Mouse (Mus musculus) thymus, postnatal 0 days (tissue): Measurements from ENCODE around the gene Kctd4. TPM values are rescaled to one million over a fixed set of nuclear protein-coding genes. Genes with fewer than 3 reads are reported as not detected.
"Not testable (repeated sequence)": the region's sequence is repeated elsewhere in the genome, so short reads cannot be mapped to it uniquely, and the experiment has no call there.

ENCODE experiments used
- DNase-seq: peaks from one replicate; pipeline ENCODE4 v3.0.0-alpha.2; 2015; ENCODE audit warnings: low spot score
- polyA plus RNA-seq: library from polyadenylated mRNA; unstranded; fragments of >200 nt; fragmentation: Nextera tagmentation; extraction: Ambion mirVana; gene quantifications from 2 replicates; pipeline ENCODE4 v1.2.1, GENCODE M21; 2015

Gene Kctd4
- polyA plus RNA-seq, result 1.9 TPM in 2 replicates

DNA sequence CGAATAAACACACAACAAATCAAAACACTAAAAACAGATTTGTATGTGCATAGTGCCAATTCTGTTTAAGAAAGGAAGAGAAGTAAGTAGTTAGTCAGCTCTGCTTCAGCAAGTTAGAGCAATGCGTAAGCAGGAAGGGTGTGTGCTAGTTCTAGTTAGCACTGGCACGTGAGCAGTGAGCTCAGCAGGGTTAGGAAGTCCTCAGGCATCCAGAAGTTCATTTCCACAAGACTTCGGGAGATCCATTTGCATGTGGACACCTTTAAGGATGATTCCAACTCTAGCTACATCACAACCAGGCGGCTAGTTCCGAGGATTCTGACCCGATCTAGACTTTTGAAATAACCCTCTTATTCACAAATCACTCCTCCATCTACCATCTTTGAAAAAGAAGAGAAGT is at the start of gene Kctd4:
Gene Kctd4 (plus strand): TSS at position 244 of the 400 bp plus-strand sequence.
- no peak for DNase-seq

DNA sequence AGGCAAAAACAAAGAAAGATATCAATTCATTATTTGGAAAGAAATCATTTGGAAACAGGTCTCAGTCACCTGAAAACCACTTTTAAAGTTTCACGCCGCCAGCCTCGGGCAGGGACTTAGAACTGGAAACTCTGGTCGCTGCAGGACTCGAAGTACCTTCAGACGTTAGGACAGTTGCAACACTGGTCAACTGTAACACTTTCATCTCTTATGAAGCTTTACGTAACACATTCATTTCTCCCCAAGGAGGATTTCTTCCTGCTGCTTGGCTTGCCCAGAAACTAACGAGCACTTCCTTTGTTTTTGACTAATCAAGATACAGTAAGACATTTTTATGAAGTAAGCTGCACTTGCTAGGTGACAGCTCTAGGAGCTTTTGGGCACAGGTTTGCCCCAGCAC is 47.9 kb upstream of the Kctd4 start:
- no peak for DNase-seq

DNA sequence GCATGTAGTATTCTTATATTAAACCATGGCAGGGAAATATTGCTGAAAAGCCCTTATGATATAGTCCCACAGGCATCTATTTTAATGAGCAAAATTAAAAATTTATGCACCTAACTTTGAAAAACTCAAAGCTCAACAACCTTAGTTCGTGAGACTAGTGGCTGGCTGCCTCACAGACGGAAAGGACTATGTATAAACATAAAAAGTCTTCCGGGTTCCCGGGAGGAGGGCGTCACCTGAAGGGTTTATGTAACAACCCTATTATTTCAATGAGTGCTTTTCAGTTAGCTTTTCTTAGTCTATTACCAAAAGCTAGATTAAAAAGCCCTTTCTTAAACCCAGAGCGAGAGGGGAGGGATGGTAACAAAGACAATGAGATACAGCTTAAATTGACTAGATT is 42.8 kb upstream of the Kctd4 start:
- DNase-seq, result no peak

DNA sequence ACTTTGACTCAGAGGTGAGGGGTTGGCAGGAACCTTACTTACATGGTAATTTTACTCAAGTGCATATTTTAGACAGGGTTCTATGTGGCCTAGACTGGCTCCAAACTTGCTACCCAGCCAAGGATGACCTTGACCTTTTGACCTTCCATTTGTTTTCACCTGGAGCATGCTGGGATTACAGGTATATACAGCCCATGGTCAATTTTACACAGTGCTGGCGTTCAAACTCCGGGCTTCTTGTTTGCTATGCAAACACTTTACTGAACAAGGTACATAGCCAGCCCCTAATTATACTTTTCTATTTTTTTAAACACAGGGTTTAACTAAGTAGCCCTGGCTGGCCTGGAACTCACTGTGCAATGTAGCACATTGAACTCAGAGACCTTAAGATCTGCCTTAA is 42.1 kb upstream of the Kctd4 start:
- no peak for DNase-seq

DNA sequence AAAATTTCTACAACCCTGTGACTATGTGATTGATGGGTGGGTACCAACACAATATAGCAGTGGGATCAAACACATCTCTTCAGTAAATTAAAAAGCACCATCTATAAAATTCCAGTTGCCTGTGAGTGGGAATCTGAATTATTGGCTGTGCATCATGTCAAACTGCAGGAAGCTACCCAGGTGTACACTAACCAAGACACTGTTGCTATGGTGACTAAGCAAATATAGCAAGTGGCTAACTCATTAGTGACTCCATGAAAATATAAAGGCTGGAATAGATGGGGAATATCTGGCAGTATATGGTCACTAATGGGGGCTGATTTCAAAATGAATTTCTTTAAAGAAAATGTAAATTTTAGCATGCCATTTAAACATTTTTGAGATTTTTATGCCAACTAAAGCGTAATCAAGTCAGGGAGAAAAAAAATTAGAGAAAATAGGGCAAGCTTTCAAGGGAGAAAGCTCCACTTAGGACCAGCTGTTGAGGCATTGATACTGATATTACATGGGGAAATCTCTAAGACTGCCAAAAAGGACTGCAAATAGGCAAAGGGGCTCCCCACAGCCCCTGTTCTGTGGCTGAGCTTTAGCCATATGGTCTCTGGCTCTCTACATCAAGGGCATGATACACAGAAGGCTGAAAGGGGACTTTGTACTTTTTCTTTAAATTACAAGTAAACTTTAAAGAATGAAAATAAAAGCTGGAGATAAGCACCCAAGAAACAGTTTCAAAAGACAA is 31.3 kb upstream of the Kctd4 start:
- no peak for DNase-seq

DNA sequence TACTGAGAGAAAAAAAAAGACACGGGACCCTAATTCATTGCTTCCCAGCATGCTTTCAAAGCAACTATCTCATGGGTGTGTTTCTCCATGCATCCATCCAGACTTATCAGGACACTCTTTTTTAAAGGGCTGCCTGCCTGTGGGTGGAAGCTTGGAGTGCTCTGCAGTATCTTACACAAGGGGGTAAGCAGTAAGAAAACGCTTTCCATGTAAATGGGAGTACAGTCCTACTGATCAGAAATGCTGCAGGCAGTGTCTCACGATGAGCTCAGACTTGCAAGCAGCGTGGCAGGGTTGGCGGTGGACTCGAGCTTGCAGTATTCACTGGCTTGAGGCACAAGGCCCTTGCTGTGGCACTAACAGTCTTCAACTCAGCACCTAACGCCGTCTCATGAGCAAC is 25.1 kb upstream of the Kctd4 start:
- DNase-seq, result not testable (repeated sequence)

DNA sequence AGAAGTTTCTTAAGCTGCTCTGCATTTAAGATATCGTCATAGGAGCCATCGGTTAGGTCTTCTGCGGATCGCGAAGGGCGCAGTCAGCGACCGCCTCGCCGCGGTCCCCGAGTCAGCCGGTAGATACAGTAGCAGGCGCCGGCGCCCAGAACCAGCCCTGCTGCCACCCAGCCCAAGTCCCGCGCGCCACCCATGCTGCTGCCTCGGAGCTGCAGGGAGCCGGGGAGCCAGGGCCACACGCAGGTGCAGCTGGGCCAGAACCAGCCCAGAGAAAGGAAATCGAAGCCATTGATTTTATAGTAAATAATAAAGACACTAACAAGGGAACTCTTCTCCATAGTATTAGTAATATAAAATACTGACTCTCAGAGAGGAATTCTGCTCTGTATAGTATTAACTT is 23.5 kb upstream of the Kctd4 start:
- no peak for DNase-seq

DNA sequence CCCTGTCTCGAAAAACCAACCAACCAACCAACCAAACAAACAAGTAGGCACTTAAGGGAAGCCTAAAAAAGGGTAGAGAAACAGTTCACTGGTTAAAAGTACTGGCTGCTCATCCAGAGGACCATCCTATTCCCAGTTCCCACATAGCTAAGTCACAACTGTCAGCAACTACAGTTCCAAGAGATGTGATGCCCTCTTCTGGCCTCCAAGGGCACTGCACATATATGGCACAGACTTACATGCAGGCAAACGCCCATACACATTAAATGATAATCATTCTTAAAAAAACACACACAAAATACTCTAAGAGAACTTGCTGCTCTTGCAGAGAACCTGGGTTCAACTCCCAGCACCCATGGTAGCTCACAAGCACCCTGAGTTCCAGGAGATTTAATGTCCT is 20.4 kb upstream of the Kctd4 start:
- peak; percentile 8 for DNase-seq

DNA sequence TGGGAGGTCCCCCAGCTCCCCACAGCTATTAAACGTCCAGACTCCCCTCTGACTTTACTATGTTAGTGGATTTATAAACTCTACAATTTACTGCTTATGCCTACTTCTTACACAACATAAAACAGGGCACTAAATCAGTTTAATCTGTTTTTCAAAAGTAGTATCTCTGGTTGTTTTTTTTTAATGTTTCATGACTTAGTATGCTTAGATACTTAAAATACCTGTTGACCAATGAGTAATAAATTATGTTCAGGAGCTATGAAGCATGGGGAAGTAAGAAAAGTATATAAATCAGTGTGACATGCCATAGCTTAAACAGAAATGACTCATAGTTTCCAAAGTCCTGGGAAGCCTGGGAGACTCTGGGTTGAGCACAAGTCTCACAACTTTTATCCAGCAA is 17.1 kb upstream of the Kctd4 start:
- no peak for DNase-seq

DNA sequence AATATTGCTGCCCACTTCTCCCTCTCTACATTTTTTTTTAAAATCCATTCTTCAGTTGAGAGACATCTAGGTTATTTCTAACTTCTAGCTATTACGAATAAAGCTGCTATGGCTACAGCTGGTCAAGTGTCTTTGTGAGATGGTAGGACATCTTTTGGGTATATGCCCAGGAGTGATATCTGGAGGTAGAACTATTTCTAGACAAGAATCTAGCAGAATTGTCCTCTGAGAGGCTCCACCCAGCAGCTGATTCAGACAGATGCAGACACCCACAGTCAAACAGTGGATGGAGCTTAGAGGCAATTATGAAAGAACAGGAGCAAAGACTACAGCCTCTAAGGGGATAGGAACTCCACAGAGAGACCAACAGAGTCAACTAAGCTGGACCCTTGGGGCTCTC is 13.3 kb upstream of the Kctd4 start:
- no peak for DNase-seq

DNA sequence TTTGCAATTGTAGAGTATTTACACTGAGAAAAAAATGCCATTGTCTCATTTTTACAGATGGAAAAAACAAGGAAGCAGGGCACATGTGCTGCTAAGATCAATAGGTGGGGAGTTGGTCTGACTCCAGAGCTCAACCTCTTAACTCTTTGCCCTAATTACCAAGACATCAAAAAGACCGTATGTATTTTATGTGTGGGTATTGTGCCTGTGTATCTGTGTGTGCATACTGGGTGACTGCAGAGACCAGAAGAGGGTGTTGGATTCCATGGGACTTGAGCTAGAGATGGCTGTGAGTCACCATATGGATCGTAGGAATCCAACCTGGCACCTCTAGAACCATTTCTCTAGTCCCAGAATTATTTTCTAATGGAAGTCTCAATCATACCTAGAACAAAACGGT is 12.4 kb upstream of the Kctd4 start:
- DNase-seq, result no peak

DNA sequence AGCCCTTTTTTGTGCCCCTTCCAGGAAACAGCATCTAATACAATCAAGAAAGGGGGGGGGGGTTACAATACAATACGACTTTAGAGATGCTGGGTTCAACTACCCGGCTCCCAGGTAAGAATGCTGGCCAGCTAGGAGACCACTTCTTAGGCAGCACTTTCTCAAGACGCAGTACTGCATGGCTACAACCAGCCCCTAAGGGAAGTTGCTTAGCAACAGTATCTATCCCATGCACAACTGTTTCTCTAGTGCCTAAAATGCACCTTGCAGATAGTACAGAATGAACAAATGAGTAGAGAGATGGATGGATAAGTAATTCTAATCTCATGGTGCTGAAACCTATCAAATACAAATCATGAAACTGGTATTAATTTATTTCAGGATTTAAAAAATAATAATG is 7.1 kb upstream of the Kctd4 start:
- DNase-seq, result no peak

DNA sequence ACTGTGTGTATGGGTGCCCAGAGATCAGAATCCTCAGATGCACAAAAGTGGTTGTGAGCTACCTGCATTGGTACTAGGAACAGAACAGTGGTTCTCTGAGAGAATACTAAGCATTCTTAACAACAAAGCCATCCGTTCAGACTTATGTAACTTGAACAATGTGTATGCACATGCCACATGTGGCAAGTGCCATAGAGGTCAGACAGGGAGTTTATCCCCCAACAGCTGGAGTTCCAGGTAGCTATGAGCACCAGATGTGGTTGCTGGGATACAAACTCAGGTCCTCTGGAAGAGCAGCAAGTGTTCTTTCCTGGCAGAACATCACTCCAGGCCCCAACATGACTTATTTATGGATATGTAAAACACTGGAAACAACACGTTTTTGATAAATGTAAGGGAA is 1.8 kb upstream of the Kctd4 start:
- DNase-seq, result no peak

DNA sequence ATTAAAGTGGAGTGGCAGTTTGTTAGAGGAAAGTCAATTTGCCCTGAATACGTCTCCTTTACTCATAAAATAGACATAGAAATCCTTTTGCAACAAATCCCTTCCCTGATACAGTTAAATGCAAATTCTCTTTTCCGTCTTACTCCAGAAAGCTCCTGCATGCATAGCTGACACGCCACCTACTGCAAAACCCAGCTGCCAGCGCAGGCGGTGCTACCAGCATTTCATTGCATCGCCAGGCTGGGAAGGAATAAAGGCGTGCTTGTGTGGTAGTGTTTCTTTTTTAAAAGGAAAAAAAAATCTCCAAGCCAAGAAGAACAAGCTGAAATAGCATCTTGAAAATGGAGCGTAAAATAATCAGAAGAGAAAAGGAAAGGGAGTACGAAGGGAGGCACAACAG is 7.4 kb downstream of the Kctd4 start:
- DNase-seq, result no peak

DNA sequence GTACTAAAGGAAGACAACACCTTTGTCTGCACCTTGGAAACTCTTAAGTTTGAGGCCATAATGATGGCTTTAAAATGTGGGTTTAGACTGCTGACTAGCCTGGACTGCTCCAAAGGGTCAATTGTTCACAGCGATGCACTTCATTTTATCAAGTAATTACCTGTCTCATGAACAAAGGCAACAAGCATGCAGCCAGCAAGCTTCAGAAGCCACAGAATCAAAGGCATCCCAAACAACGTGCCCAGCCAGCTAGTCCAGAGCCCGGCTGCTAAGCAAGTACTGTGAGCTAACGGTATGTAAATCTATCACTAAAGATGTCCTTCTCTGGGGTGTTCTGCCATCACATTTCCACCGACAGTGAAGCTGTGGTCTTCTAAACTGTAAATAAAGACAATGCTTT is 8.4 kb downstream of the Kctd4 start:
- no peak for DNase-seq

DNA sequence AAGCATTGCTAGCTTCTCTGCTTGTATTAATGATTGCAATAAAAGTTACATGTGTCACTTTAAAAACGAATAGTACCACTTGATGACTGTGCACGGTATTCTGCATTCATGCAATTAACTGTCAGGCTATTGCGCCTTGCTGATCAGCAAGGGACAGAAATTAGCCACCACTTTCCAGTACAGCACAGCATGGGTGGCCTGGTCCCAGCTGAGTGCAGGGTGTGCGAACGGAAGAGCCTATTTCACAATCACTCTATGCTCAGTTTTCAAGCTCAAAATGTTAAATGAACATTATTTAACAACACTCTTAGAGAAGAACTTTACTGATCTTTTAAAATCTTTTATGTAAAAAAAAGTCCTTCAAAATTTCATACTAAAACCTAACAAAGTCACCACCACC is 9.2 kb downstream of the Kctd4 start:
- no peak for DNase-seq

DNA sequence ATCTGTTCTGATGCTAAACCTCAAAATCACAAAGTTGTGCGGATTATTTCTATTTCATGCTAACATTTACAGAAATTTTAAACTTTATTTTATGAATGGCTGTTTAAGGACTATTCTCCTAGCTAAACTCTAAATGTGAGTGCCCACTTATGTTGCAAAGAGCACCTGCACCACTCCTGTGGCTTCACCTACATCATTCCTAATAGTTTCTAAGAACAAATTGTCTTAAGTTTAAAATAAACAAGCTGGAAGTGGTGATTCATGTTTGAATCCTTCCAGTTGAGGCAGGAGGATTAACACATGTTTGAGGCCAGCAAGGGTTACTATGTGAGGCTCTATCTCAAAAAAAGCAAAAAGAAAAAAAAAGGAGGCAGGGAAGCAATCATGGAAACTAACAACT is 9.6 kb downstream of the Kctd4 start:
- no peak for DNase-seq

DNA sequence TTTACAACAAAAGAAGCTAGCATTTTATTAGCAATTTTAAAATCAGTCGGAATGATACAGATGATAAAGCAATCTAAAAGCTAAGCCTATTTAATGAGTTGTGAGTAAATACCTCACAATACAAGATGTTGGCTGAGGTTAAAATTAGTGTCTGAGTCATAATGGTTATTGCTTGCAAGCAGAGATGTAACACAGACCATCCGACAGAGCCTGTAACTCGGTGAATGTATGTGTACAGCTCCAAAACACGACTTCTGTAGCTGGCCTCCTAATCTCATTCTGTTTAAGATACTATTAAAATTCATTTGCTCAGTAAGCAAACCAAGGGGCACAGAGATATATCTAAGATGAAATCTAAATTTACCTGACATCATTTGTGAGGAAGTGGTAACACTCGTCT is 12.5 kb downstream of the Kctd4 start:
- DNase-seq, result no peak

DNA sequence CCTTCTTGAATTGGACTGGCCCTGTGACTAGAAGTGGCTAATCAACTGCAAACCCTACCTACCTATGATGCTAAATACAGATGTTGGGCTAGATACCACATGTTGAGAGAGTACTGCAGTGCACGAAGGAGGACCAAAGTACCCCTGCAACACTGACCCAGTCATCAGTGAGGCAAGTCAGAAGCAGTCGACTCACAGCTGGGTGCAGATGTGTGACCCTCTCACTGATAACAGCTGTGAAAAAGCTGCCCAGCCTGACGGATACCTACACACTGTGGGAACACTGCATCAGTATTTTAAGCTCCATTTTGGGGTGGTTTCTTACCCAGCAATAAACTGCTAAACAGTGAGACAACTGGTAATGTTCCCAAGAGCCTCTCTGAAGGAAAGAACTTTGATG is 21.3 kb downstream of the Kctd4 start:
- DNase-seq, result no peak

DNA sequence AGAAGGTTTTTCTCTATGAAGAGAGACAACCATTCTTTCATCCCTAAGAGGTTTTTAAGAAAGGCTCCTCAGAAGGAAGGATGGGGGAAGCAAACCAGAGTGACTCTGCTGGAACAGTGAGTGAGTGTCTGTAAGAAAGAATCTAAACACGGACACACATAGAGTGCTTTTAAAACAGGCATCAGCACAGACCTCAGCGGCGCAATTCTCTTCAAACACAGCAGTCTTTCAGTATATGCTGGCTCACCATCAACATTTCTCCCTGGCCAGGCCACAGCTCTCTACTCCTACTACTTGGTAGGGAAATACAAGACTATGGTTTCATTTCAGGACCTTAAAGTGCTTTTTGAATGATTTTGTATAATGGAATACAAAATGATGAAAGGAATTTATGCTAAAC is 26.4 kb downstream of the Kctd4 start:
- DNase-seq, result no peak

DNA sequence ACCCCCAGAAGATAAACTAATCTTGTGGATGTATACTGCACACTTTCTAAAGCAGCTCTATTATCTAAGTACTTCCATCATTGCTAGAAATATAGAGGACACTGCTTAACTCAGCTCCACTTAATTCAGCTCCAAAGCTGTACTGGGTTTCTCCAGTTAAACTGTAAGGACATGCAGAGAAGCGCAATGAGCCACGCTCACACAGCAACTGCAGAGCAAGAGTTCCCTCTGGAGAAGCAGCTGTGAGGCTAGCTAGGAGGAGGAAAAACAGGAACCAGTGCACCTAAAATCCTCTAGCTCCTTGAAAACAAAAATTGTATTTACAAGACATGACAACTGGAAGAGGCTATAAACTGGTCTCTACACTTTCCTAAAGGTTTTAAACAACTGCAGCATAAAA is 29.1 kb downstream of the Kctd4 start:
- no peak for DNase-seq

DNA sequence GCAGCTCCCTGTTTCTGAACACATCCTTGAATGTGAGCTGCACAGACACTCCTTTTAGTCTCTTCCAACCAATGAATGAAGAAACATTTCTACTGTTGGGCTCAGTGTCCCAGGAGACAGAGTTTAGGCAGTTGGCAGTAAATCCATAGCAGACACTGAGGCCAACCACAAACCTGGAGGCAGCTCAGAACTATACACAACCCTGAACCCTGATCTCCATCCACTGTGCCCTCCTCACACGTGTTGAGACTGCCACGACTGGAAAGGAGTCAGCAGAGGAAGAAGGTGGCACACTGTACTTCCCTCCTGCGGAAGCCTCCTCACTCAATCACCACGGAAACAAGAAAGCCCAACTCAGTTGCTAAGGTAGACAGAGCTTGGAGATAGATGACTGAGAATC is 30.3 kb downstream of the Kctd4 start:
- no peak for DNase-seq

DNA sequence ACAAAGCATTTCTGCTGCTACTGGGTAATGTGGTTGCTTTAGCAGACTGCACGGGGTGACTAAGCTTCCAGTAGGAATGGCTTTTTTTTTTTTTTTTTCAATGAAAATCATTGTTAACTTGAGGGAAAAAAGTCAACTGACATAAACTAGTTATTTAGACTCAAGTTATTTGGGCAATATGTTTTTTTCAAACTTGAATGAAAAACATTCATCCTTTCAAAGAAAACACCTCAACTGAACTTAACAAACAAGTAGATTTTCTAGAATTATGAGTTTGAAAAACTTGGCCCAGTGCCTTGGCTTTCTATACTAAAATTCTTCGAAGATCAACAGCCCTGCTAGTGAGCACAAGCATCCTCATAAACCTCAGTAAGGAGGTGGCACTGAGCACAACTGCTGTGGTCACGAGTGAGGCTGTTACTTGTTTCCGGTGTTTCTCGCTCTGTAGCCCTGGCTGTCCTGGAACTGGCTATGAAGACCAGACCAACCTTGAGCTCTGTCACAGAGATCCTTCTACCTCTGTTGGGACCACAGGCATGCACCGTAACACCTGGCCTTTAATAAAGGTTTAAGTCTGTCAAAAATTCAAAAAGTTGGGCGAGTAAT is 32.2 kb downstream of the Kctd4 start:
- DNase-seq, result peak; percentile 4
